Mouse (Mus musculus): ENCODE data around the gene Ost4.

DNA sequence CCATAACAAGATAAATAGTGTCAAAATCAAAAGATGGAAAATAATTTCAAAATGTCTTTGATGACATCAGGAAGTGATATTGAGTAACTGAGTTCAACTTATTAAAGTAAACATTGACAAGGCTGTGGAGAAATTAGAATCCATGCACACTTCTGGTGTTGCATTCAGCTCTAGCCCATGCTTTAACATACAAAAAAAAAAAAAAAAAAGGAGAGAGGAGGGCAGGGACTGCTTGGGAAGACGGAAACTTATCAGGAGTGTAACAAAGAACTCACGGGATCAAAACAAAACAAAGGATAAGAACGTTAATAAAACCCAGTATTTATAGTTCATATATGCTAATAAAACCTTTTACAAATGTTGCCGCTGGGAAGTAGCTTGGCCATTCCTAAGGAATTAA, 21.4 kb downstream of the Ost4 start:
- TF ChIP-seq POLR2A (IDR thresholded peaks at IDR 0.05; ENCODE audit: insufficient read depth, low read depth, low read length) = no peak
- TF ChIP-seq CTCF (IDR thresholded peaks at IDR 0.05; ENCODE audit: insufficient read depth, low read depth, low read length) = no peak
